Mouse (Mus musculus) kidney, adult 10 weeks (tissue): ENCODE data around the gene Olfr1080. TPM values are rescaled to one million over a fixed set of nuclear protein-coding genes. Genes with fewer than 3 reads are reported as not detected.

Experiments used
- polyA plus RNA-seq: library from polyadenylated mRNA; stranded (reverse); fragments of 350-450 nt; fragmentation: Illumina TruSeq; extraction: RNeasy Lipid Tissue Mini Kit (QIAGEN cat#74804); gene quantifications from one replicate; pipeline ENCODE4 v1.2.3, GENCODE M21; 2014; ENCODE audit warnings: low read depth, low replicate concordance

The Olfr1080 gene
- polyA plus RNA-seq: not detected

GRCm38 (mm10) chr2:86558135-86558534 lies at the start of gene Olfr1080:
Gene Olfr1080, minus strand, starts transcription at chr2:86558235.

GRCm38 (mm10) chr2:86598866-86599265 lies 40.8 kb upstream of the Olfr1080 start, which contains the start of gene Olfr1082:
Gene Olfr1082, minus strand, starts transcription at chr2:86598966.

GRCm38 (mm10) chr2:86542380-86542779 lies 15.7 kb downstream of the Olfr1080 start, which contains the start of gene Olfr1079:
Gene Olfr1079, minus strand, starts transcription at chr2:86542480.

GRCm38 (mm10) chr2:86508161-86508560 lies 49.9 kb downstream of the Olfr1080 start, which contains the start of gene Olfr1076:
Gene Olfr1076, plus strand, starts transcription at chr2:86508461.

Other genes with a start within 250 kb of the Olfr1080 start
- not detected for gene Olfr1053, start 243.0 kb downstream of the Olfr1080 start, polyA plus RNA-seq
- not detected for gene Olfr1054, start 222.8 kb downstream of the Olfr1080 start, polyA plus RNA-seq
- not detected for gene Olfr1055, start 208.0 kb downstream of the Olfr1080 start, polyA plus RNA-seq
- not detected for gene Olfr1056, start 195.8 kb downstream of the Olfr1080 start, polyA plus RNA-seq
- gene Olfr1057, start 179.8 kb downstream of the Olfr1080 start, polyA plus RNA-seq: not detected
- gene Olfr1058, start 169.7 kb downstream of the Olfr1080 start, polyA plus RNA-seq: not detected
- gene Olfr1061, start 144.2 kb downstream of the Olfr1080 start, polyA plus RNA-seq: not detected
- not detected for gene Olfr1062, start 131.5 kb downstream of the Olfr1080 start, polyA plus RNA-seq
- gene Olfr1065, start 107.6 kb downstream of the Olfr1080 start, polyA plus RNA-seq: not detected
- gene Olfr1066, start 102.0 kb downstream of the Olfr1080 start, polyA plus RNA-seq: not detected
- gene Olfr228, start 70.8 kb downstream of the Olfr1080 start, polyA plus RNA-seq: not detected
- gene Olfr1076, start 49.8 kb downstream of the Olfr1080 start, polyA plus RNA-seq: not detected
- not detected for gene Olfr1079, start 15.8 kb downstream of the Olfr1080 start, polyA plus RNA-seq
- not detected for gene Olfr1082, start 40.7 kb upstream of the Olfr1080 start, polyA plus RNA-seq
- gene Olfr1084, start 81.5 kb upstream of the Olfr1080 start, polyA plus RNA-seq: not detected
- not detected for gene Olfr1085, start 103.8 kb upstream of the Olfr1080 start, polyA plus RNA-seq
- gene Olfr1086, start 121.9 kb upstream of the Olfr1080 start, polyA plus RNA-seq: not detected
- gene Olfr1087, start 140.2 kb upstream of the Olfr1080 start, polyA plus RNA-seq: not detected
- gene Olfr1089, start 175.5 kb upstream of the Olfr1080 start, polyA plus RNA-seq: not detected
- not detected for gene Olfr1090, start 200.8 kb upstream of the Olfr1080 start, polyA plus RNA-seq
- gene Olfr1093, start 224.2 kb upstream of the Olfr1080 start, polyA plus RNA-seq: not detected